Mouse (Mus musculus): ENCODE measurements around the gene Zdhhc21.

- TF ChIP-seq CTCF (IDR thresholded peaks at IDR 0.05; ENCODE audit: extremely low read depth, insufficient read depth, insufficient read length, insufficient replicate concordance) (no peak), POLR2A (IDR thresholded peaks at IDR 0.05; ENCODE audit: low read depth, low read length) (no peak)
Observed at GRCm38 (mm10) chr4:82831155-82831554, 28.6 kb downstream of the Zdhhc21 start.

All from spleen, adult 2 months (tissue).